Mouse (Mus musculus): ENCODE measurements around the gene Clta.

Gene Clta

DNA sequence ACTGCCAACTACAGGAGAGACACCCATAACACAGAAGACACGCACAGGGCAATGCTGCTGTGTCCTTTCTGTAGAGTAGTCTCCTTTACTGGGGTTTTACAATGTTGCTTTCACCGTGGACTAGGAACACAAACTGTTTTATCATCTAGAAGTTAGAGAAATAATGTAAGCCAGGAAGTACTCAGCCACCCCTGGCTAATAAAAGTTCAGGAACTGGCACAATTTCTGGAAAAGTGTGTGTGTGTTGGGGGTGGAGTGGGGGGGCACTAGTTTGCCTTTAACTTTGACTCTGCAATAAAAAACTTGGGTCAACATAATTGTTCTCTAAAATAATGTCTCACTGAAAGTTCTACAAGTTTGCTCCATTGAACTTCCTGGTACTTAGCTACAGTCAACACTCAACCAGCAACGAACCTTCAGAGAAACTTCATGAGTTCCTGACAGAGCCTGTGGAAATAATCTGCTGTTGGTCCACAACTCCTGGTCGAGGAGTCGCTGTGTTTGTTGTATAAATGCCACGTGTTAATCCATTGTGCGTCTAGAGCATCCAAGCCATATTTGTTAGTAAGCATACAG, 74.2 kb downstream of the Clta start:
- DNase-seq, result no peak

All from cerebellum, postnatal 10 days (tissue).